Mouse (Mus musculus): Measurements from ENCODE around the gene Epb41.

DNA sequence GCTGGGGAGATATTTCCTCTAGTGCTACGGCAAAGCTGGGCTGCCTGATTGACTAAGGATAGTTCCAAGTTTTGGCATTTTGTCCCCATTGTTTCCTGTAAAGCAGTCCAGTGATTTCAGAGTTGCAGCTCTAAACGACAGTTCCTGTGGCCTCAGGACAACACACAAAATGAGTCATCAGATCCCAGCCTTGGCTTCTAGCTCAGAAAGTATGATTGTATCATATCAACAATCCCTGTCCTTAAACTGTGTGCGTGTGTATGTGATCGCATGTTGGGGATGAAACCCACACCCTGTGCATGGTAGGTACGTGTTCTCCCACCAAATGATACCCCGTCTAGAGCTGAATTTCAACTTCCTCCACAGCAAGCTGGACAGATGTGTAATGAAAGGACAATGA is 146.0 kb downstream of the Epb41 start:
- no peak for TF ChIP-seq POLR2A (IDR thresholded peaks at IDR 0.05; ENCODE audit: low read depth, low read length)
- TF ChIP-seq CTCF (IDR thresholded peaks at IDR 0.05; ENCODE audit: borderline replicate concordance, insufficient read depth, low read length) = no peak

All from embryonic fibroblast, embryonic 13.5 days (primary cell).